Mouse (Mus musculus) forelimb bud, embryonic 11.5 days (tissue): Measurements from ENCODE around the gene Asrgl1.
"Not testable (repeated sequence)": the region's sequence is repeated elsewhere in the genome, so short reads cannot be mapped to it uniquely, and the experiment has no call there.

ENCODE experiments used
- DNase-seq: peaks from one replicate; pipeline ENCODE4 v3.0.0-alpha.2; 2012; ENCODE audit warnings: low read depth, low spot score

The Asrgl1 gene

DNA sequence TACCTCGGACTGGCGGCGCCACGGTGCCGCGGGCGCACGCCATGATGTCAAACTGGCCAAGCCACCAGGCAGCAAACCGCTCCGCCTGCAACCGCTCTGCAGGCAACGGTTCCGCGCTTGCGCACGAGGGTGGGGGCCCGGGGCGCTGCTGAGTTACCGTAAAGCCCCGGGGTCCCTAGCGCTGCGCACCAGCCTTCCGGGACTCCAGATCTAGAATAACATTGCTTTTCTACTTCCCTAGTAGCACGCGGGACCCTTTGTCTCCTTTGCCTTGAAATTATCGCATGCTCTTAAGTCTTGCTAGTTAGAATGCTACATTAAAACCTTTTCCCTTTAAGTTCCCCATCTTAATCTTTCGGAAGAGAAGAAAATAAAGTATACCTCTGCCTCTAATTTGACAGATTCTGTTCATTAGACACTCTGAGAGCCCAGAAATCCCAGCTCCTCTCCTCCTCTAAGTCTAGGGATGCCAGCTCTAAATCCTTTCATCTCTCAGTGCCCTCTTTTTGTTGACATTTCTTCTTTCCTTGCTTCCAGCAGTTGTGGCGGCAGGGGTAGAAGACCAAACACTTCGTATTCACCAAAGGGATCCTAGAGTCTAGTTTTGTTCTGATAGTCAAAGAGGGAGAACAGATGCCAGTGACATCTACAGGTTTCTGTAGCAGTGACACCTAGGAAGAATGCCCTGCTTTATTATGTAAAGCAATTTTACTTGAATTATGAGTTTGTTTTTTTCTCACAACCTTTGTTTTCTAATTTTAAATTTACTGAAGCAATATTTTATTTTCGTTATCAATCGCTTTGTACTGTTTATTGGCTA is at the start of gene Asrgl1:
Gene Asrgl1, minus strand, starts transcription at position 125 of the 820 bp plus-strand sequence.
- DNase-seq, result peak; percentile 92

DNA sequence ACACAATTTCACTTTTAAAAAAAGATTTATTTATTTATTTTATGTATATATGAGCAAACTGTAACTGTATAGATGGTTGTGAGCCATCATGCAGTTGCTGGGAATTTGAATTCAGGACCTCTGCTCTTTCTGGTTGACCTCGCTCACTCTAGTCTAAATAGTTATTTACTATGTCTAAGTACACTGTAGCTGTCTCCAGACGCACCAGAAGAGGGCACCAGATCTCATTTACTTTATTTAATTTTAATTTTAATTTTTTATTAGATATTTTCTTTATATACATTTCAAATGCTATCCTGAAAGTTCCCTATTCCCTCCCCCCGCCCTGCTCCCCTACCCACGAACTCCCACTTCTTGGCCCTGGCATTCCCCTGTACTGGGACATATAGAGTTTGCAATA is 10.8 kb upstream of the Asrgl1 start:
- DNase-seq, result no peak

DNA sequence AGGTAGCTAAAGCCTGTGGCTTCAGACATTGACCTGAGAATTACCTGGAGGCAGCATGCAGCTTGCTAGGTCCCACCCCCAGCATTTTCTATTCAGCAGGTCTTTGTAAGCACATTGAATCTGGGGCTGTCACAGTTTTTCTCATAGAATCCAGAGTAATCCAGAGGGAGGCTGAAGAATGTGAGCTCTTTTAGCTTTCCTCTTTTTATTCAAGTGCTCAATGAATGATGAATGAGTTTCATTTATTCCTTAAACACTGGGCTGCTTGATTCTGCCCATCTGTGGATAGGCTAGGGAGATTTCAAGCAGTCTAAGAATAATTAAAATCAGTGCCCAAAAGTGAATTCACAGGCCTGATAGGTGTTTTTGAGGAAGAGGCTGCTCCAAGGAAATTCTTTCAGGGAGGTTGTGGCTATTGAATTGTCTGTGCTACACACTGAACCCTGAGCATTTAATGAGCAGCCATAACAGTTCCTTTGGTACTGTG is 8.2 kb upstream of the Asrgl1 start:
- DNase-seq, result peak; percentile 2

DNA sequence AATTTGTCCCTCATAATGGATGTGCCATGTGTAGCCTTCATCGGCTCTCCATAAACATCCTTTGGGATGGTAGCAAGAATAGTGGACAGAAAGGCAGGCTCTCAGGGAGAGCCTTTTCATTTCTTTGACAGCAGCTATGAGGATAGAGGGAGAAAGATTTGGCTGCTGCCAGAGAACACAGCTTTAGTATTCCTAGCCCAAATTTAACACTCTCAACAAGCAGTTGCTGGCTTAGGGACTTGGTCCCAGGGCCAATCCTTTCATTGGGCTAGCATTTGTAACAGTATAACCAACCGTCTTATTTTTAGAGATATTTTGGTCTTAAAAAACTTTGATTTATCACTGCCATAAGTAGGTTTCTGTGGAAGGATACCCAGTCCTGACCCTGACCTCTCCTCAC is 7.8 kb upstream of the Asrgl1 start:
- no peak for DNase-seq

DNA sequence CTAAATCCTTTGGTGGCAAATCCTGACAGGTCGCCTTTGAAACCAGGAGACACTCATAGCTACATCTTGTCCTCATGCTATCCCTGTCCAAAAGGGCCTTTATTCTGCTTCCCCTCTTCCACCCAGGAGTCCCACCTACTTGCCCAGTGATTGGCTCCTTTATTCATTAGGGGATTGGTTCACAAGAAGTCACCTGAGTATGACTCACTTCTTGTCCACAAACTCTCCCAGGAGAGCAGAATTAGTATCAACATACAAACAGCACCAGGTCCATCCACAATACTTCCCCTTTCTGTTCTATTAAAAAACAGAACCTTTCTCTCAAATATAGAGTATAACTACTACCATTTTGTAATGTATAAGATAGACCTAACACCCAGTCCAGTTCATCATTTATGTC is 4.9 kb upstream of the Asrgl1 start:
- not testable (repeated sequence) for DNase-seq

DNA sequence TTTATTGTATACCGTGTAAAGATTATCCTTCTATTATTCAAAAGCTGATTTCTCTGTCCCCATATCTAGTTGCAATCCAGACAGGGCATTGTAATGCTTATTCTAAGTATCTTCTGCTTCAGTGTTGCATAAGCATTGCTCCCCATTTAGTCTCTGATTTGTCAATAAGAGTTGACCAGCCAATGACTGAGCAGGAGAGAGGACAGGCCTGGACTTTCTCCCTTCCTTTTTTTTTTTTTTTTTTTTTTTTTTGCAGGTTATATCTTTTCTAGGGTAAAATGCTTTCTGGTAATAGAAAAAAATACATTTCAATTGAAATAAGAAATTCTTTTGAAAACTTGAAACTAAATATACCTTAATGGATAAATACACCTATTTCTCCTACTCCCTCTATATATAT is 1.7 kb upstream of the Asrgl1 start:
- no peak for DNase-seq

DNA sequence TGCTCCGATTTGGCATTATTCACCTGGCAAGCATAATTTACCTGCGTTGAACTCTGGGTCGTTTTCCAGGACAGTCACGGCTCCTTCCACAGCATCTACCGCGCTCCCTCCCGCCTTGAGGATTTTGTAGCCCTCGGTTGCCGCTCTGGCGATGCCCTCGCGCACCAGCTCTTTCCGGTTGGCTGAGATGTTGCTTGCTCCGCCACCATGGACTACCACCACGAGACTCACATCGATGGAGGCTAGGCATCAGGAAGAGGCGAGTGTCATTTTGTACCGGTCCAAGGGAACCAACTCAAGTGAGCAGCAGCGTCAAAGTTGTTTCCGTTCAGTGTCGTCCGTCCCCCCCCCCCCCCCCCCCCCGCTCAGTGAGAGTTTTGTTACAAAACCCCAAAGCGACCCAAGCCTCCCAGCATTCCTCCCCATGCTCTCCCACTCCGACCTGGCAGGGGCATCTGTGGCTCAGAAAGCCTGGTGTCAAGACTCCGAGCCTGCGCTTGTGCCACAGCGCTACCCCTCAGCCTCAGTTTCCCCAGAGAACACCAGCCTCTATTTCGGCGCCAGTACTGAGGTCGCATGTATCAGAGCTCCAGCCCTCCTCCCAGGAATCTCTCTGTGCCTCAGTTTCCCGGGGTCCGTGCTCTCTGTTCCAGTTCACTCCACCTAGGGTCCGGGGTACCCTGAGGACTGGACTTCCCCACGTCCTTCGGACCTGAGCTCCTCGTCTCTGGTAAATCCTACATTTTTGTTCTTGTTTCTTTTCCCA is 507 bp downstream of the Asrgl1 start:
- DNase-seq, result peak; percentile 10

DNA sequence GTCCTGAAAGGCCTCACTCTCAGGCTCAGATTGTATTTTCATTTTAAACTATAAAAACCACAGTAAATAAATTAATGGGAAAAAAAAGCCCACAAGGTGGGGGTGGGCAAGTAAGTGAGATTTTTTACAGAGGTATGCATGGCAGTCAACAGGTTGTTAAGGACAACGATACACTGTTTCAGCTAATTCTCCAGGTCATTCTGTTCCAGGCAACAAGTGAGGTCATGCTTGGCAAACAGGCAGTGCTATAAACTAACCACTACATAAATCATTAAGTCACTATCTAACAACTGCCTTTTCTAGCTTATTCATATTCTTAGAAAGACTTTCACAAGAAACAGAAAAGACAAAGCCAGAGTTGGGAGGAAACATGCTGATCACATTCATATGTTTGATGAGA is 5.4 kb downstream of the Asrgl1 start:
- DNase-seq, result no peak

DNA sequence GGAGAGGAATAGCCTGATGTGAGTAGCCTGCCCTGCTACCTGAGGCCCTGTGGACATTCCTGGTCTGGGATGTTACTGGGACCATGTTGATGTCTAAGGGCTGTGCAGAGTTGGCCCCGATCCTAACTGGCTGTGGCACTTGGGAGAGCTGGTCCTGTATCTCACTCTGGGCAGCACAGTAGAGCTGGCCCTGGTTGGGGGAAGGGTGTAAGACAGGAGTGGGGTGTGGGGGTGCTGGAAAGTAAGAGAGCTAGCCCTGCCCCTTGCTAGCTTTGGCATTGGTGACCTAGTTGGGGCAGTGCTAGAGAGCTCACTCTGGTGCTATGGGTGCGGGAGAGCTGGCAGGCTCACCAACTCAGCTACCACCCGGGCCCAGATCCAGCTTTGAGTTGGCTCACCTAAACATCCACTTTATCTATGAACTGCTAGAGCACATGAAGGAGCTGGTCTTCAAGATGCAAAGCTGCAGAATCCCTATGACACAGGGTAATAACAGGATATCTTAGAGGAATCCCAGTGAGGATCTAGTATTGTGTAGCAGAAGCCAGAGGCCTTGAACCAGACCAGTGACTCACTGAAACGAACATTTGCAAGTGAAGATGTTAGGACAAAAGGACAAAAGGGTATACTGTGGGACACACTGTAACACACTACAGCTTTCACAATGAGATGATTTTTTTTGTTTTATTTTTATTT is 6.8 kb downstream of the Asrgl1 start:
- DNase-seq, result no peak

DNA sequence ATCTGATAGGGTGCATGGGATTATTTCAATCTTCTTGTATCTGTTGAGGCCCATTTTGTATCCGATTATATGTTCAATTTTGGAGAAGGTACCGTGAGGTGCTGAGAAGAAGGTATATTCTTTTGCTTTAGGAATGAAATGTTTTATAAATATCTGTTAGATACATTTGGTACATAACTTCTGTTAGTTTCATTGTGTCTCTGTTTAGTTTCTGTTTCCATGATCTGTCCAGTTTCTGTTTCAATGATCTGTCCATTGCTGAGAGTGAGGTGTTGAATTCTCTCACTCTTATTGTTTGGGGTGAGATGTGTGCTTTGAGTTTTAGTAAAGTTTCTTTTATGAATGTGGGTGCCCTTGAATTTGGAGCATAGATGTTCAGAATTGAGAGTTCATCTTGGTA is 11.4 kb downstream of the Asrgl1 start:
- DNase-seq, result not testable (repeated sequence)

DNA sequence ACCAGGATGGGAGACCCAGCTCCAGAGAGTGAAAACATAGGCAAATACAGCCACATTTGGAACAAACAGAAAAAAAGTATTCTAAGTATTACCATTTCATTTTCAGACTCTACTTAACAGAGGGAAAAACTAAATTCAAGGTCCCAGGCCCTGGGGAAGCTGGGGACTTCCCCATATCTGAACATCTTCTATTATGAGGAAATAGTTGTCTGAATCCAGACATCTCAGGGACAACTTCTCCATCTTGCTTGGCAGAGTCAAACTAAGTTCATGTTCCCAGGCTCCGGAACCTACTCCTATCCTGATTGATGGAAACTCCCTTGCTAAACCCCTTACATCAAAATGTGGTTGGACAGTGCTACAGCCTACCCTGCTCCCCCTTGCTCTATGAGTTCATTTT is 13.0 kb downstream of the Asrgl1 start:
- DNase-seq, result no peak

DNA sequence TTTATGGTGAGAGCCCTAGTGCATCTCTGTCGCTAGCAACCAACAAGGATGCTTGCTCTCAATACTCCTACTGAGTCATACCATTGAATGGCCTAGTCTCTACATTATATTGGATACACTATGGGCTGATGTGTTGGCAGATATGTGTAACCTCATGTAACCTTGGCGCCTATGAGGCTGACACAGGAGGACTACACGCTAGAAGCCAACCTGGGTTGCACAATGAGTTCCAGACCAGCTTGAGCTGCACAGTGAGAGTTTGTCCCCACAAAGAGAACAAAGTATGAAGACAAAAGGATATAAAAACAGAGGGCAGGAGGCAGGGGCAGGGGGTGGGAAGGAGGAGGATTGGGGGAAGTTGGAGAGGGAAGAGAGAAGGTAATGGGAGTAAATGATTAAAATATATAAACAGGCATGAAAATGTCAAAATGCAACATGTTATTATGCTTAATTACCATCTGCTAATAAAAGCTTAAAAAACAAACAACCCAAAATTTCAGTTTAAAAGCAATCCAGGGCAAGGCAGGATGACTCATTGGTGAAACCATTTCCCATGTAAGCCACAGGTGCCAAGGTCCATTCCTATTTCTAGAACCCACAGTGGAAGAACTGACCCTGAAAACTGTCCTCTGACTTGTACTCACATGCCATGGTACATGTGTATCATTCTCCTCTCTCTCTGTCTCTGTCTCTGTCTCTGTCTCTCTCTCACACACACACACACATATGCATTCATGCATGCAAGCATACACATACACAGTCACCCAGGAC is 15.6 kb downstream of the Asrgl1 start:
- DNase-seq, result no peak

DNA sequence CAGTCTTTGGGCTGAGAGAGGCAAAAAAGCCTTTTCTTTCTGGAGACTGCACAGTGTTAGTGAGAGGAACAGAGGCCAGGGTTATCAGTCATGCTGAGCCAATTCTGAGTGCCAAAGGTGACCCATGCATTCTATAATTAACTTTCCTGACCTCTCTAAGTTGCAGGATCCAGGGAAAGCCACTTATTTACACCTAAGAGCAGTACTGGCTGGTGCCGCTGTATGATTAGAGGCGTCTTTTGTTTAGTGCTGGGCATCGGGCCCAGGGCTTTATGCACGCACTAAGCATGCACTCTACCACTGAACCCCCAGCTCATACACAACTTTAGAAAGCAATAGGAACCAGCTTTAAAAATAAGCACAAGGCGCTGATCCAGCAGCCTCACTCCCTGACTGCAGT is 18.2 kb downstream of the Asrgl1 start:
- DNase-seq, result no peak

DNA sequence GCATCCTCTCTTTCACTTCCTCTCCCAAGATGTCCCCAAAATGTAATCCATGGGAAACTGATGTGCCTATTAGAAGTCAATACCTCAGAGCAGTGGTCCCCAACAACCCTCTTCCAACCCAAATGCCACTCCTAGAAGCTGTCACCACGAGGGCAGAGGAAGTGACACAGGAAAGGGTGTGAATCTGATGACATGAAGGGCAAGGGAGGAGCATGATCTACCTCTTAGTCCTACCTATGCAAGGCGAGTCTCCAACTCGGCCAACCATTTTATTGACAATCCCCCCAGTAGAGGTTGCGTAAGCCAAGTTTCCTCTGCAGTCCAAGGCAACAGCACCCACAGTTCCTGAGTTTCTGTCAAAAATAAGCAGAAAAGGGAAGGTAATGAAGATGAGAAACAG is 19.2 kb downstream of the Asrgl1 start:
- no peak for DNase-seq

DNA sequence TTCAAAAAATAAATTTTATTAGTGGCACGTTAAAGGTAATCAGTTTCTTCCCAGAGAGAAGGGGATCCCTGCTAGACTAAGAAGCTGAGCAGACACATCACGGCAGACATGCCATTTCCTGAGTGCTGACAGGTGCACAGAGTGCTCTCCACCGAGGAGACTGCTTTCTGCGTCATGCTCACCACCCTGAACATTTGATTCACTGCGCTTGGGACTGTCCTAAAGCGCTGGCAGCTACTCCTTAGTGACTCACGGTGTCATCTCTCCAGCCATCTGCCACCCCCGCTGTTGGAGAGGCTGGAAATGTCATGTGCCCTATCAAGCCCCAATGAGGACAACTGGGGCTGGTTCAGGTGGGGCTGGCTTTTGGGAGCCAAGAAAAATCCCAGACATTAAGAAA is 23.4 kb downstream of the Asrgl1 start:
- DNase-seq, result no peak

DNA sequence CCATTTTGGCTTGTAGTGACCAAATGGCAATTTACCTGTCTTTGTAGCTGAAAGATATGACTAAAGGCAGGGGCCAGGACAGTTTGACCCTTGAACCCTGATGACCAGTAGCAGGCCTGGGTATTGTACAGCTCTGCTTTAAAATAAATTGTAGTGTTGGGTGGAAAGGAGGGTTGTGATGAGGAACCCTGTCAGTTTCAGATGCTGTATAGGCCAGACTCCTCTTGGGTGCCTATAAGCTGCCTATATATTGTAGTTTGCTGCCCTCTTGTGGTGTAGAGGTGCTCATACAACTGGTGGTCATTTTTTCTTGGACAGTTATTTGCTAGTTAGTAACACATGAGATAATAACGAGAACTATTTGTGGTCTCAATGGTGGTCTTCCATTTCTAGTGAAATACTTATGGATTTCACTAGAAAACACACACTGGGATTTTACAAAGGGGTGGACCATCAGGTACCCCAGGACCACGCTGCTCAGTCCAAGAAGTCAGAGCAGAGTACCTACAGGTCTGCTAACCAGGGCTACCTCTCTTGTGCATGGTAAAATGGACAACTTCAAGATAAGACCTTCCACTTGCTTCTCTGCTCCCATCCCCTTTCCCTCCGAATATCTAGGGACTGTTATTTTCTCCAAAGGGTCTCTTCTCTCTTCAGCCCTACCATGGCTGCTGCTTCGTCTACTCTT is 25.1 kb downstream of the Asrgl1 start:
- peak; percentile 78 for DNase-seq

DNA sequence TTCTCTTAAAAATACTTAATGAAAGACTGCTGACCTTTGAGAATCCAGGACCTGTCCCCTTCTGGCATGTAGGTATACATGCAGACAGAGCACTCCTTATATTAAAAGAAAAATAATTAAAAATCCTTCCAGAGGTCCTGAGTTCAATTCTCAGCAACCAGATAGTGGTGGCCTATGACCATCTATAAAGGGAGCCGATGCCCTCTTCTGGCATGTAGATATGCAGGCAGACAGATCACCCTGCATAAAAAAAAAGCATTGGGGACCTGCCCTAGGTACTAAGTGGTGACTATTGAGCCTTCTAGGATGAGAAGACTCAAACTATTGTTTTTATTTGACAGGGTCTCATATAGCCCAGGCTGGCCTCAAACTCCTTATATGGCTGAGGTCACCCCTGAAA is 26.9 kb downstream of the Asrgl1 start:
- no peak for DNase-seq

DNA sequence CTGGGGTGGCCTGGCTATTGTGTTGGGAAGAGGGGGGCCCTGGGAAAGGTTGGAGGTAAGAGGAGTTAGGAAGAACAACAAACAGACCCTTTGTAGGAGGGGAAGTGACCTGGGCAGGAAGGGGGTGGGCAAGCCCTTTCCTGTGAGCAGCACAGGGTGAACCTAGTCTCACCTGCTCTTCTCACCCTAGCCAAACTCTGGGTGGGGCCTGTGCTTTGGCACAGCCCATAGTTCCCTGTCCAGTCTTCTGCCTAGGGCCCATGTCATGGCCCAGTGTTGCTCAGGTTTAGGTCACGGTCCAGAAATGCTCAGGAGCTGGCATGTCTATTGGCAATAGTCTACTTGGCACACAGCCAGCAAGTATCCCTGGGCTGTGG is 28.1 kb downstream of the Asrgl1 start:
- no peak for DNase-seq

DNA sequence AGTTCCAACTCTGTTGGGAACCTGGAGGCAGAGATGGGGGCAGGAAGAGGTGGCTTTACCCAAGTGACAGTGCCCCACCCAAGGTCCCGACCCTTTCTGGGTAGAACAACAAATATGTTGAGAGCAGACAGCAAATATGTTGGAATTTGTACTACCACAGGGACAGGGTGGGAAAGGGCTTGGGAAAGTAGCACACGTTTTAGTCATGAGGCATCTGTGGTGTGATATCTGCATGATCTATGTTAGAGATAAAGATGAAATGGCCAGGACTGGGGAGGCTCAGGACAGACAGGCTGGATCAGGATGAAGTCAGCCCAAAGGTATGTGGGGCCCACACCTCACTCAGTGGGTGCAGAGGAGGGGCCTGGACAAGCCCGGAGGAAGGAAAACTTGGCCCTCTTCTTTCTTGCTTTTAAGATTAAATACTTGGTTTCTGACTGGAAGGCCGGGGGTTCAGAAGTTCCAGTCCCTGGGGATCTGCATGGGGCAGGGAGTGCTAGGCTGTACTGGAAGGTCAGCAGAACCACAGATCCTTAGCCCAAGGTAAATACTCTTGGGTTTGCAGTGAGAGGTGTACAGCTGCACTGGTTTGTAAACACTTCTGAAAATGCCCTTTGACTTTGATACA is 28.6 kb downstream of the Asrgl1 start:
- DNase-seq, result no peak

DNA sequence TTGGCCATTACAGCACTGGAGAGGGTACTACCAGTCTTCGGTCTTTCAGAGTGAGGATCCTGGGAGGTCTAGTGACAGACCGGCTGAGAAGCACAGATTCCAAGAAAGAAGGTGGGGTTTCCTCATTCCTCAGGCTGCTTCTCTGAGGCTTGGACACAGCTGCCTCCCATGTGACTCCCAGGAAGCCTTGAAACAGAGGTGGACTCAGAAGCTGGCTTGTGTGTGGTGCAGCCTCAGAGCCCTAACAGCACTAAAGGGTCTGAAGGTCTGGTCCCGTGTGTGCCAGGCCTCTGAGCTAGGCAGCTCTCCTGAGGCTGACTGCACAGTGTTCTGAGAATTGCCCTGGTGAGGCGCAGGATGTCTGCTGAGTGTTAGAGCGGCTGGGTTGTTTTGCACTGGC is 29.3 kb downstream of the Asrgl1 start:
- no peak for DNase-seq
